In the genomic region with DNA sequence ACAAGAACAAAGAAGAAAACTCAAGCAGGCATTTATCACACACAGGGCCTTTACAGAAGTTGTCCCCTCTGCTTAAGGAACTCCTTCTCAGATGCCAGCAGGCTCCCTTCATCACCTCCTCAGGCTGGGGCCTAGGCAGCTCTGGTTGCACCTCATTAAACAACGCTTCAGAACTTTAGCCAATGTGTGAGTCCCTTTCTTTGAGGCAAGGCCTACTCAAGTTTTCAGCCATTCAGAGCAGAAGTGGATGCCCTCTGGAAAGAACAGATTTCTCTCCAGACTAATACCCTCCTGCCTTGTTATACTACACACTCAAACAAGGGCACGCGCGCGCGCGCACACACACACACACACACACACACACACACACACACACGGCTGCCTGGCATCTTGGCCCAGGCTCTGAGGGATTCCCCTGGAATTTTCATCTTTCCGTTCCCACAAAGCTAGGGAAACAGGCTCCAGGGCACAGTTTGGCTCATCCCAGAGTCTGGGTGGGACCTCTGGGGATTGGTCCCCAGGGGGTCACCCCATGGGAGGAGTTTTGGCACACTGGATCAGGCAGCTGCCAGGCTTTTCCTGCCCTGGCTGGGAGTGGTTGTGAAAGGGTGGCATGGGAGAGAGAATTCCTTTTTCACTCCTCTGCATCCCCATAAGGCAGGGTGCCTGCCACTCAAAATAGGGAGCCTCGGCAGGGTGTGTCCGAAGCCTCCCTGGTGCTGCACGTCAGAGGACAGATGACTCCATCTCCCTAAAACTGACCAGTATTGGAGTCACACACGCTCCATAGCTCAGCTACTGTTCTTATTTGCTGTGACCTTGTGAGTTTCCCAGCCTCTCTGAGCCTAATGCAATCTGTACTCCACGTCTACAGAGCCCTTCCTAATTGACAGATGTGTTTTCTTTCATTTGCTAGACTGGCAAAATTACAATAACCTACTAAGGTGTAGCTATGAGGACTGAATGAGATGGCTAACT, we compare ENCODE assay signal across 8 mouse cellular contexts. TPM values are rescaled to one million over a fixed set of nuclear protein-coding genes. Genes with fewer than 3 reads are reported as not detected.
DNase-seq lines count a peak whose midpoint lies in the region; ATAC-seq and TF ChIP-seq lines count a peak whose summit lies in the region.

No protein-coding gene starts in this region.

- peak; percentile 28; the same call in 1 of the 2 replicates for ATAC-seq in liver, embryonic 12.5 days
- ATAC-seq in forebrain, postnatal 0 days = peak; percentile 90

- no peak for TF ChIP-seq CTCF in forebrain, postnatal 0 days (IDR thresholded peaks at IDR 0.05; ENCODE audit: low read depth)

- H3K27ac ChIP-seq in liver, embryonic 12.5 days = no peak overlapping the region
- H3K27ac ChIP-seq in forebrain, postnatal 0 days (ENCODE audit: low read depth, low read length) = peak overlapping the region; percentile 40; the same call in 1 of the 2 replicates
- H3K27ac ChIP-seq in limb, embryonic 10.5 days = peak overlapping the region; percentile 78

- no peak overlapping the region for H3K4me2 ChIP-seq in liver, embryonic 12.5 days
- H3K4me2 ChIP-seq in forebrain, postnatal 0 days (ENCODE audit: low read depth) = no peak overlapping the region

- no peak overlapping the region for H3K9ac ChIP-seq in liver, embryonic 12.5 days
- H3K9ac ChIP-seq in forebrain, postnatal 0 days = no peak overlapping the region

- H3K4me1 ChIP-seq in liver, embryonic 12.5 days = no peaks in the 10 kb centered on the region
- H3K4me1 ChIP-seq in forebrain, postnatal 0 days (ENCODE audit: insufficient read depth) = no peaks in the 10 kb centered on the region; the same call in 1 of the 2 replicates
- peaks cover 41% of the 10 kb centered on the region for H3K4me1 ChIP-seq in limb, embryonic 10.5 days

- no peak overlapping the region for H3K4me3 ChIP-seq in liver, embryonic 12.5 days
- H3K4me3 ChIP-seq in forebrain, postnatal 0 days (ENCODE audit: low read depth, low read length) = no peak overlapping the region
- H3K4me3 ChIP-seq in limb, embryonic 10.5 days = no peak overlapping the region

- no peaks in the 10 kb centered on the region for H3K36me3 ChIP-seq in liver, embryonic 12.5 days
- H3K36me3 ChIP-seq in forebrain, postnatal 0 days (ENCODE audit: insufficient read depth) = no peaks in the 10 kb centered on the region
- H3K36me3 ChIP-seq in limb, embryonic 10.5 days = no peaks in the 10 kb centered on the region

- DNase-seq in cerebellum, adult 9-11 months = peak; percentile 14
- no peak for DNase-seq in cerebellum, adult 11-12 months
- no peak for DNase-seq in liver
- DNase-seq in forebrain, postnatal 0 days = peak; percentile 78
- DNase-seq in limb, embryonic 10.5 days (ENCODE audit: low spot score) = peak; percentile 54
- DNase-seq in ovary, postnatal 14 days (ENCODE audit: low spot score) = peak; percentile 53
- no peak for DNase-seq in spleen, adult 12 weeks (ENCODE audit: low spot score)

- no peaks in the 10 kb centered on the region for H3K9me3 ChIP-seq in liver, embryonic 12.5 days (replicated peaks)
- no peaks in the 10 kb centered on the region for H3K9me3 ChIP-seq in forebrain, postnatal 0 days (ENCODE audit: low read length)
- no peaks in the 10 kb centered on the region for H3K9me3 ChIP-seq in limb, embryonic 10.5 days (replicated peaks)

- WGBS in liver, embryonic 12.5 days (ENCODE audit: insufficient replicate concordance) = 68% methylated on average over 14 of the region's 14 CpGs
- WGBS in forebrain, postnatal 0 days = 47% methylated on average over 14 of the region's 14 CpGs
- 71% methylated on average over 14 of the region's 14 CpGs for WGBS in limb, embryonic 10.5 days

- peaks cover 10% of the 10 kb centered on the region; the same call in 1 of the 2 replicates for H3K27me3 ChIP-seq in liver, embryonic 12.5 days (replicated peaks)
- no peaks in the 10 kb centered on the region for H3K27me3 ChIP-seq in forebrain, postnatal 0 days (ENCODE audit: insufficient read depth, low read length)
- H3K27me3 ChIP-seq in limb, embryonic 10.5 days (ENCODE audit: low read depth, poor library complexity, severe bottlenecking) = no peaks in the 10 kb centered on the region

RNA-seq across cellular contexts. Expression of gene Tekt5, which starts 28.8 kb away (rescaled TPM):
- polyA plus RNA-seq in liver, embryonic 12.5 days (2016; fragmentation: Nextera tagmentation; extraction: Ambion mirVana) = 0.08 TPM in 1 of 2 replicates, not detected in the other
- total RNA-seq in forebrain, postnatal 0 days (2014; rRNA removed) = 3.9 and 5.4 TPM in 2 replicates
- polyA plus RNA-seq in forebrain, postnatal 0 days (2015; fragmentation: Nextera tagmentation; extraction: Ambion mirVana) = 8.7 and 11.8 TPM in 2 replicates
- not detected in 2 replicates for polyA plus RNA-seq in limb, embryonic 10.5 days (2016; fragmentation: Nextera tagmentation; extraction: Ambion mirVana)

RNA-seq across cellular contexts. Expression of gene Nubp1, which starts 45.2 kb away (rescaled TPM):
- 49.4 and 52.0 TPM in 2 replicates for polyA plus RNA-seq in liver, embryonic 12.5 days (2016; fragmentation: Nextera tagmentation; extraction: Ambion mirVana)
- 32.1 and 34.5 TPM in 2 replicates for total RNA-seq in forebrain, postnatal 0 days (2014; rRNA removed)
- 25.7 and 32.2 TPM in 2 replicates for polyA plus RNA-seq in forebrain, postnatal 0 days (2015; fragmentation: Nextera tagmentation; extraction: Ambion mirVana)
- 92.0 and 94.8 TPM in 2 replicates for polyA plus RNA-seq in limb, embryonic 10.5 days (2016; fragmentation: Nextera tagmentation; extraction: Ambion mirVana)

RNA-seq across cellular contexts. Expression of gene Emp2, which starts 52.8 kb away (rescaled TPM):
- polyA plus RNA-seq in liver, embryonic 12.5 days (2016; fragmentation: Nextera tagmentation; extraction: Ambion mirVana) = 5.4 and 5.7 TPM in 2 replicates
- total RNA-seq in forebrain, postnatal 0 days (2014; rRNA removed) = 11.3 and 12.1 TPM in 2 replicates
- polyA plus RNA-seq in forebrain, postnatal 0 days (2015; fragmentation: Nextera tagmentation; extraction: Ambion mirVana) = 13.2 and 18.5 TPM in 2 replicates
- polyA plus RNA-seq in limb, embryonic 10.5 days (2016; fragmentation: Nextera tagmentation; extraction: Ambion mirVana) = 2.4 and 4.2 TPM in 2 replicates

Comparison
In these comparisons a context has a peak if more than half of its experiments do, and no peak if none do; other contexts are left out.
1. DNase-seq: peak in cerebellum, adult 9-11 months (single experiment), forebrain, postnatal 0 days (single experiment), limb, embryonic 10.5 days (single experiment) and ovary, postnatal 14 days (single experiment); none in cerebellum, adult 11-12 months (single experiment), liver (single experiment) and spleen, adult 12 weeks (single experiment).